Mouse (Mus musculus): ENCODE measurements around the gene Zc3hav1l.

Gene Zc3hav1l
- long read RNA-seq, experiment 1, full-length matches to known transcripts = 3 of 3 reads
- long read RNA-seq, experiment 1, partial matches to known transcripts = 0 of 3 reads
- long read RNA-seq, experiment 1, other reads (novel, unspliced or antisense) = 0 of 3 reads
- long read RNA-seq, experiment 2, full-length matches to known transcripts = 1 of 1 reads
- long read RNA-seq, experiment 2, partial matches to known transcripts = 0 of 1 reads
- long read RNA-seq, experiment 2, other reads (novel, unspliced or antisense) = 0 of 1 reads

DNA sequence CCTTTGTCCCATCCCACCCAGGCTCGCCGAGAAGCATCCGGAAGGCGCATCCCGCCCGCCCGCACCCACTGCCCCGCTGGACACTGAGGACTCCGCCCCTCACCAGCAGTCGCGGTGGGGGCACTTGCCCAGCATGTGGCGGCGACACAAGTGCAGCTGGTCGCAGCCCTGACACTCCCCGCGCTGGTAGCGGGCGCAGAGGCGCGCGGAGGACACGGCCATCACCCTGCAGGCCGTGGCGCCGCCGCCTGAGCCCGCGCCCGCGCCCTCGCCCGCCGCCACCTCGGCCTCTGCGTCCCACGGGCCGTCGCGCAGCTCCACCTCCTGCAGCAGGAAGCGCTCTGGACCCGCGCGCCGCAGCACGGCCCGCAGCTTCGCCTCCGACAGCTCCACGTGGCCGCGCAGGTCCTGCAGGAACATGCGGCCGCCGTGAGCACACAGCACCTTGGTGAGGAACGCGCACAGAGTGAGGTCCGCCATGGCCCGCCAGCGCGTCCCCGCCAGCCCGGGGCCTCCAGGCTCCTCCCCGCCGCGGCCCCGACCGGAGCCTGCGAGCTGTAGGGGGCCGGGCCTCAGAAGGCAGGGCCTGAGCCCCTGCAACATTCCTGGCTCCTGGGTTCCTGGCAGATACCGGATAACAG is at the start of gene Zc3hav1l:
Gene Zc3hav1l (minus strand): TSS at position 499 of the 641 bp plus-strand sequence.
- intact Hi-C loops (cut with DNase I) = no loop called here

DNA sequence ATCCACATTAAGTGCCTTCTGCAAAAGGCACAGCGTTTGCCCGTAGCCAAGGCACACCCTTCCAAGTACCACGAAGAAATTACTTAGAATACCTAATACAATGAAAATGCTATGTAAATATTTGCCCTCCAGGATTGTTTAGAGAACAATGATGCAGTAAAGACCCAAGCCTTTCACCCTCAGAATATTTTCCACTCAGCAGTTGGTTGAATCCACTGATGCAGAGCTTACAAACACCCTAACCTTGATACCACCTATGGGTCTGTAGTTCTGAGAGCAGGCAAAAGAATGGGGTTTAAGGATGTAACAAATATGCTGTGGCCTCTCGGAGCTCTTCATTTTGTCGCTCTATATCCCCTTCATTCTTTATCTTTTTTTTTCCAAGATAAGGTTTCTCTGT is 48.8 kb upstream of the Zc3hav1l start:
- intact Hi-C loops (cut with DNase I) = no loop called here

- intact Hi-C loops (cut with DNase I) = no loop called here
Observed at GRCm38 (mm10) chr6:38345796-38346195, 46.7 kb upstream of the Zc3hav1l start.

- intact Hi-C loops (cut with DNase I) = no loop called here
Observed at GRCm38 (mm10) chr6:38344006-38344670, 45.1 kb upstream of the Zc3hav1l start.

GRCm38 (mm10) chr6:38343581-38343980 is 44.5 kb upstream of the Zc3hav1l start:
- intact Hi-C loops (cut with DNase I) = no loop called here

GRCm38 (mm10) chr6:38342666-38342992 is 43.6 kb upstream of the Zc3hav1l start:
- intact Hi-C loops (cut with DNase I) = no loop called here

GRCm38 (mm10) chr6:38341751-38342665 is 42.9 kb upstream of the Zc3hav1l start:
- intact Hi-C loops (cut with DNase I) = no loop called here

GRCm38 (mm10) chr6:38339078-38339477 is 40.0 kb upstream of the Zc3hav1l start:
- intact Hi-C loops (cut with DNase I) = no loop called here

- intact Hi-C loops (cut with DNase I) = no loop called here
Observed at GRCm38 (mm10) chr6:38337951-38338350, 38.9 kb upstream of the Zc3hav1l start.

DNA sequence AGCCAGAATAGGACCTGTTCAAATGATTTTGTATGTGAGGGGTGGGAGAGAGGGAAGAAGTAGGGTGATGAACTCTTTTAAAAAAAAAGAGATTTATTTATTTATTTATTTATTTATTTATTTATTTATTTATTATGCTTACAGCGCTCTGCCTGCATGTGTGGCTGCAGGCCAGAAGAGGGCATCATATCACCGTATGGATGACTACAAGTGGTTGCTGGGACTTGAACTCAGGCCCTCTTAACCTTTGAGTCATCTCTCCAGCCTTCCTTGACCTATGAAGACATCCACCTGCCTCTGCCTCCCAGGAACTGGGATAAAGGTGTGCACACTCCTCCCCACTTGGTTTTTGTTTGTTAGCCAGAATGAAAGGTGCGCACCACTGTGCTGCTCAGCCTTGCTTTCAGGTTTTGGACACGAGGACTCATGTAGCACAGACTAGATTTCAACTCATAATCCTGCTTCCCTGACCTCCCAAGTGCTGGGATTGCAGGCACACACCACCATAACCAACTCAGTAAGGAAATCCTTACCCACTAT is 38.2 kb upstream of the Zc3hav1l start:
- intact Hi-C loops (cut with DNase I) = no loop called here

GRCm38 (mm10) chr6:38335264-38335663 is 36.2 kb upstream of the Zc3hav1l start:
- intact Hi-C loops (cut with DNase I) = no loop called here

DNA sequence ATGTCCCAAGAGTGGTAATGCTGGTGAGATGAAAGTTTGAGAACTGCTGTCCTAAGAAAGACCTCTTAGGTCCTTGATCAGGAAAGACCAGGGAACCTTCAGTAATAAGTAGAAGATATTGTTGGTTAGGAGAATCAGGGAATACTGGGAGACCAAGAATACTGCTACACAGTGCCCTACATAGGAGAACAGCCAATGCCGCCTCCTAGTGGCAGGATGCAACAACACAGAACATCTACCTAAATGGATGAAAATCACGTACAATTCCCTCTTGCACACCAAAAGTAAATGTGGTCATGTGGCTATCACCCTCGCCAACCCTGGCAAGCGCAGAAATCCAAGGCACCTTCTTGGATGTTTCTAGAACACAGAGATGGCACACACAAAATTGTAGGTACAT is 27.5 kb upstream of the Zc3hav1l start:
- intact Hi-C loops (cut with DNase I) = loop anchor here (10.0 kb wide), 1 partner anchor 172 kb away; no protein-coding TSS in a partner anchor

DNA sequence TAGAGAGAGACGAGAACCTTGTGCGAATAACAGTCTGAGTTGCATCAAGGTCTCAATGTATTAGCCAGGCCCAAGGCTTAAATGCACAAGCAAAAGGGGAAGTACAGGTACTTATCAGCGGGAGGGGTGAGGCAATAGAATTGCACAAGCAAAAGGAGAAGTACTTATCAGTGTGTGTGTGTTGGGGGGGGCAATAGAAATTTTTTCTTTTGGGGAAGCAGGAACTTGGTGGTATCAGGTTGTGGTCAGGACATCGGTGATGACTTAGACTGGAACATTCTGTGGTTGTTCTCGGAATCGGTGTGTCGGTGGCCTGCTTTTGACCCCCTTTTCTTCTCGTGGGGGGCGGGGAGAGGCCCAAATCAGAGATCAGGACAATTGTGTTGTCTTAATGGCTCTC is 21.6 kb upstream of the Zc3hav1l start:
- intact Hi-C loops (cut with DNase I) = loop anchor here (10.0 kb wide), 1 partner anchor 166 kb away; no protein-coding TSS in a partner anchor

DNA sequence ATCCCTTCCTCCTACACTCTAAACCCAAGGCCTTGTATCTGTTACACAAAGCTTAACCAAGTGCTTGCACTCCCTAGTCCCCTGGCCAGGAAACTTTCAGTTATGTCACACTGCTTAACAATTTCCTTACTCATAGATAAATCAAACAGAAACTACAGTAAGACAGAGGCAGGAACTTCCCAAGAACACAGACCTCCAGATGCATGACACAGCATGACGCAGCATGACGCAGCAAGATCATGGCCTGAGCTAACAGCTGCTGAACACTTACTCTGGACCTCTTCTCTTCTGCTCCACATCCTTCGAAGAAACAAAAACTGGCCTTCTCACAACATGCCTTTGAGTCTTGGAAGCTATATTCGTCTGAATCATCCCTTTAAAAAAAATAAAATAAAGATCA is 17.0 kb upstream of the Zc3hav1l start:
- intact Hi-C loops (cut with DNase I) = no loop called here

DNA sequence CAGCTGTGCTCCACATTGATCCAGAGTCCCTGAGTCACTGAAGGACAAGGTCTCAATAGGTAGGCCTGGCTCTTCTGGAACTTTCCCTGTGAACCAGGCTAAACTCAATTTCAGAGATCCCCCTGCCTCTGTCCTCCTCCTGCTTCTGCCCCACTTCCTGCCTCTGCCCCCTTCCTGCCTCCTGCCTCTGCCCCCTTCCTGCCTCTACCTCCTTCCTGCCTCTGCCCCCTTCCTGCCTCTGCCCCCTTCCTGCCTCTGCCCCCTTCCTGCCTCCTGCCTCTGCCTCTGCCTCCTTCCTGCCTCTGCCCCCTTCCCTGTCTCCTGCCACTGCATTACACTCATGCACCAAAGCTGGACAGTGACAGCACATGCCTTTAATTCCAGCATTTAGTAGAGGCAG is 10.7 kb upstream of the Zc3hav1l start:
- intact Hi-C loops (cut with DNase I) = no loop called here

DNA sequence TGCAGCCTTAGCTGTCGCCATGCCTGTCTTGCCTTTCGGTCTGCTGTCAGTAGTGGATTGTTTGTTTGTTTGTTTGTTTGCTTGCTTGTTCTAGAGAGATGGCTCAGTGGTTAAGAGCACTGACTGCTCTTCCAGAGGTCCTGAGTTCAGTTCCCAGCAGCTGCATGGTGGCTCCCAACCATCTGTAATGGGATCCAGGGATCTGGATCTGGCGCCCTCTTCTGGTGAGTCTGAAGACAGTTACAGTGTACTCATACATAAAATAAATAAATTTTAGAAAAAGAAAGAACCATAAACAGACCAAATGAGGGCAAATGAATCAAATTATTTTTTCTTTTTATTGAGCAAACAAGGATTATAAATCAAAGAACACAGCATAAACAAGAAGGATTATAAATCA is 5.9 kb upstream of the Zc3hav1l start:
- intact Hi-C loops (cut with DNase I) = no loop called here

GRCm38 (mm10) chr6:38298246-38298635 is 818 bp downstream of the Zc3hav1l start:
- intact Hi-C loops (cut with DNase I) = no loop called here

GRCm38 (mm10) chr6:38297580-38298245 is 1.3 kb downstream of the Zc3hav1l start:
- intact Hi-C loops (cut with DNase I) = no loop called here

DNA sequence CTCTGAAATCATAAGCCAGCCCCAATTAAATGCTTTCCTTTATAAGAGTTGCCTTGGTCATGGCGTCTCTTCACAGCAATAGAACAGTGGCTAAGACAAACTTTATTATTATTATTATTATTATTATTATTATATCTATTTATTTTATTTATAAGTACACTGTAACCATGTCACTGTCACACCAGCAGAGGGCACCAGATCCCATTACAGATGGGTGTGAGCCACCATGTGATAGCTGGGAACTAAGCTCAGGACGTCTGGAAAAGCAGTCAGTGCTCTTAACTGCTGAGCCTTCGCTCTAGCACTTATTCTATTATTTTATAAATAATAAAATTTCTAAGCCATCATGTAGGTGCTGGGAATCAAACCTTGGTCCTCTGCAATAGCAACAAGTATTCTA is 5.4 kb downstream of the Zc3hav1l start:
- intact Hi-C loops (cut with DNase I) = no loop called here

- intact Hi-C loops (cut with DNase I) = no loop called here
Observed at GRCm38 (mm10) chr6:38292871-38293646, 6.0 kb downstream of the Zc3hav1l start.

All from adrenal gland (tissue).